Mouse (Mus musculus) forebrain, postnatal 0 days (tissue): Measurements from ENCODE around the gene Pcca. TPM values are rescaled to one million over a fixed set of nuclear protein-coding genes. Genes with fewer than 3 reads are reported as not detected.

Source experiments
- ATAC-seq: fragments of 200-750 bp; cut with Nextera tagmentation; 2 replicates; pipeline ENCODE4 v1.8.0; 2017; ENCODE audit warnings: mild to moderate bottlenecking, moderate library complexity
- DNase-seq: peaks from one replicate; pipeline ENCODE4 v3.0.0-alpha.2; 2015
- H3K27ac ChIP-seq: fragments of 300-500 bp; sonication (generic); 2 replicates; pipeline ENCODE4 v1.5.1; 2014; ENCODE audit warnings: low read depth, mild to moderate bottlenecking, antibody characterized with exemption, low read length, moderate library complexity, mixed read lengths
- H3K27me3 ChIP-seq: fragments of 300-500 bp; sonication (generic); 2 replicates; pipeline ENCODE4 v1.6.1; 2014; ENCODE audit warnings: mild to moderate bottlenecking, low read length, mixed read lengths; ENCODE audit not compliant: insufficient read depth
- H3K36me3 ChIP-seq: fragments of 300-500 bp; sonication (generic); 2 replicates; pipeline ENCODE4 v1.6.1; 2014; ENCODE audit warnings: mild to moderate bottlenecking, moderate library complexity; ENCODE audit not compliant: insufficient read depth
- H3K4me1 ChIP-seq: fragments of 300-500 bp; sonication (generic); 2 replicates; pipeline ENCODE4 v1.6.1; 2014; ENCODE audit warnings: antibody characterized with exemption; ENCODE audit not compliant: insufficient read depth
- H3K4me2 ChIP-seq: fragments of 300-500 bp; sonication (generic); 2 replicates; pipeline ENCODE4 v1.6.1; 2014; ENCODE audit warnings: low read depth, mild to moderate bottlenecking, moderate library complexity
- H3K4me3 ChIP-seq: fragments of 300-500 bp; sonication (generic); 2 replicates; pipeline ENCODE4 v1.5.1; 2014; ENCODE audit warnings: low read depth, low read length, mixed read lengths
- H3K9ac ChIP-seq: fragments of 300-500 bp; sonication (generic); 2 replicates; pipeline ENCODE4 v1.6.1; 2014; ENCODE audit warnings: mild to moderate bottlenecking
- H3K9me3 ChIP-seq: fragments of 300-500 bp; sonication (generic); 2 replicates; pipeline ENCODE4 v1.6.1; 2016; ENCODE audit warnings: low read length
- CTCF ChIP-seq: sonication (generic); IDR thresholded peaks from 2 replicates; pipeline ENCODE4 v1.5.1; 2016; ENCODE audit warnings: antibody characterized with exemption, control low read depth, low read depth
- WGBS: fragments of 180-500 bp; shearing (Covaris S2); extraction: QIAGEN DNeasy Blood & Tissue Kit; methylation state at CpG from one replicate; pipeline ENCODE4 v1.1.7; 2014; 5-methylcytosine and 5-hydroxymethylcytosine counted together
- polyA plus RNA-seq: library from polyadenylated mRNA; unstranded; fragments of >200 nt; fragmentation: Nextera tagmentation; extraction: Ambion mirVana; gene quantifications from 2 replicates; pipeline ENCODE4 v1.2.1, GENCODE M21; 2015
- total RNA-seq: library from RNA; depleted of rRNA; stranded (reverse); fragments of >200 nt; gene quantifications from 2 replicates; pipeline ENCODE4 v1.2.3, GENCODE M21; 2014; rRNA removed

The Pcca gene
- total RNA-seq, result 11.9 and 12.4 TPM in 2 replicates
- 23.8 and 29.4 TPM in 2 replicates for polyA plus RNA-seq

- peak; percentile 43 for TF ChIP-seq CTCF
- peak within 1 kb of the TSS; percentile 73 for H3K27ac ChIP-seq
These were observed at the start of gene Pcca for GRCm38 (mm10) chr14:122534017-122534924. Gene Pcca, plus strand, starts transcription at chr14:122534324.

GRCm38 (mm10) chr14:122484458-122484843 is 49.7 kb upstream of the Pcca start:
- H3K27me3 ChIP-seq, result peaks cover 66% of the 10 kb centered on the region
- H3K4me2 ChIP-seq, result peak overlapping the region; percentile 33; the same call in 1 of the 2 replicates
- DNase-seq, result no peak
- H3K36me3 ChIP-seq, result no peaks in the 10 kb centered on the region
- H3K4me3 ChIP-seq, result no peak overlapping the region
- ATAC-seq, result no peak
- H3K9me3 ChIP-seq, result no peaks in the 10 kb centered on the region
- WGBS, result 32% methylated on average over 4 of the region's 4 CpGs
- peak overlapping the region; percentile 40; the same call in 1 of the 2 replicates for H3K27ac ChIP-seq
- TF ChIP-seq CTCF, result no peak
- H3K9ac ChIP-seq, result no peak overlapping the region
- H3K4me1 ChIP-seq, result no peaks in the 10 kb centered on the region

More at GRCm38 (mm10) chr14:122534017-122534924, at the start of gene Pcca:
- ATAC-seq, result peak; percentile 100
- Histone ChIP-seq H3K27me3 (no peaks in the 10 kb centered on the region), H3K36me3 (no peaks in the 10 kb centered on the region), H3K4me2 (peak within 1 kb of the TSS; percentile 75), H3K4me1 (no peaks in the 10 kb centered on the region), H3K9ac (peak within 1 kb of the TSS; percentile 70), H3K4me3 (peak within 1 kb of the TSS; percentile 71), H3K9me3 (no peaks in the 10 kb centered on the region)
- 1% methylated on average over 54 of the region's 54 CpGs for WGBS
- peak; percentile 95 for DNase-seq

DNA sequence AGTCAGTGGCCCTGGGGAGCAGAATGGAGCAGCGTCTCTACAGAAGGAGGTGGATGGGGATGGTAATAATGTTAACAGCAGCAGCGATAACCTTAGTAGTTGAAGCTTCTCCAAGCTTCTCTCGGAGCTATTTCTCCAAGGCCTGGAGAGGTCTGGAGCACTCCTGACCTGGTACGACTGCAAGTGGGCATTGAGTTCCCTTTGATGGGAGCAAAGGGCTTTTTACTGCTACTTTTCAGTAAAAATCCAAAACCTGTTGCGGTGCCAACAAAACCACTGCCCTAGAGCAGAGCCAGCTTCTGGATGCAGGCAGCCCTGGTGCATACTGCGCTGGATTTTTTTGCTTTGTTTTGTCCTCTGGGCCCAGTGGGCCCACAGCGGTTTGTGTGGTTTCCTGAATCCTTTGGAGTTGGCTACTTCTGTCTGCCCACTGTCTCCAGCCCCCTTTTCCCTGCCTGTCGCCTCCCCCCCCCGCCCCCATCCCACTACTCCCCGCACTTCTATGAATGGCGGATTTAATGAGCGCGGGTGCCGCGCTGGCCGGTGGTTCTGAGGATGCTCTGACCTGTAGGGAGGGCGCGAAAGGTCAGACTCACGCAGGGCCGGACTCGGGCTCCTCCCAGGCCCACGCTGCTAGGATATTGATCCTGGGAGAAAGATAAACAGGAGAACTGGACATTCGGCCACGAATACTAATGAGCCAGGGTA is 49.1 kb upstream of the Pcca start:
- no peaks in the 10 kb centered on the region for H3K4me1 ChIP-seq
- H3K27me3 ChIP-seq, result peaks cover 66% of the 10 kb centered on the region
- ATAC-seq (peak; percentile 19), DNase-seq (peak; percentile 17)
- H3K27ac ChIP-seq, result peak overlapping the region; percentile 40; the same call in 1 of the 2 replicates
- H3K9me3 ChIP-seq, result no peaks in the 10 kb centered on the region
- WGBS, result 18% methylated on average over 23 of the region's 24 CpGs
- no peaks in the 10 kb centered on the region for H3K36me3 ChIP-seq
- H3K4me3 ChIP-seq, result no peak overlapping the region
- H3K4me2 ChIP-seq, result peak overlapping the region; percentile 33
- no peak for TF ChIP-seq CTCF
- no peak overlapping the region for H3K9ac ChIP-seq

DNA sequence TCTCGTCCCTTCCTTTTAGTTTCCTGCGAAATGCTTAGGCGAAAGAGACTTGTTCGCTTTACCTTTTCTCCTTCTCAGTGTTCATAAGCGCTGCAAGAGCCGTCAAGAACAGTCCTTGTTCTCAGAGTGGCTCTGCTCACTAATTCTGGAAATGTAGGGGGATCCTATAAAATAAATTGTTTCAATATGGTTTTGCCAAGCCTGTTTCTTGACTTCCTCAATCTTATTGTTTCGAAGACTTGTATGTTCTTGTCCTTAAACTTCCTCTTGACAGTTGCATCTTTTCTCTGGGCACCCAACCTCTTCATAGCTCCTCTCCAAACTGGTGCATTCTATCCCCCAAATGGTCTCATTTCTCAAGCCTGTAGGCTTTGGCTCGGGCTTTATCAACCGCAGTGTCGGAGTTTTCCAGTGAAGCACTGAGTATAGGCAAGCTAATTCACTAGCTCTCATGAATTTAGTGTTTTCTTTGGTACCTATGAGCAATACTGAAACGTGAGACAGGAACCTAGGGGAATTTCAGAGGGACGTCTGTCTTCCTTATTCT is 48.4 kb upstream of the Pcca start:
- DNase-seq (peak; percentile 46), ATAC-seq (no peak)
- Histone ChIP-seq H3K27ac (no peak overlapping the region), H3K9ac (no peak overlapping the region), H3K27me3 (peaks cover 61% of the 10 kb centered on the region), H3K4me1 (no peaks in the 10 kb centered on the region), H3K36me3 (no peaks in the 10 kb centered on the region), H3K4me3 (no peak overlapping the region), H3K9me3 (no peaks in the 10 kb centered on the region), H3K4me2 (peak overlapping the region; percentile 33)
- TF ChIP-seq CTCF, result no peak
- WGBS, result 27% methylated on average over 12 of the region's 12 CpGs

GRCm38 (mm10) chr14:122486611-122487010 is 47.5 kb upstream of the Pcca start:
- H3K4me3 ChIP-seq, result no peak overlapping the region
- ATAC-seq (no peak), DNase-seq (peak; percentile 4)
- H3K27me3 ChIP-seq, result peaks cover 61% of the 10 kb centered on the region
- no peaks in the 10 kb centered on the region for H3K4me1 ChIP-seq
- no peaks in the 10 kb centered on the region for H3K36me3 ChIP-seq
- WGBS, result 39% methylated on average over 1 of the region's 1 CpGs
- no peak overlapping the region for H3K4me2 ChIP-seq
- no peak overlapping the region for H3K9ac ChIP-seq
- no peak for TF ChIP-seq CTCF
- H3K27ac ChIP-seq, result no peak overlapping the region
- no peaks in the 10 kb centered on the region for H3K9me3 ChIP-seq

DNA sequence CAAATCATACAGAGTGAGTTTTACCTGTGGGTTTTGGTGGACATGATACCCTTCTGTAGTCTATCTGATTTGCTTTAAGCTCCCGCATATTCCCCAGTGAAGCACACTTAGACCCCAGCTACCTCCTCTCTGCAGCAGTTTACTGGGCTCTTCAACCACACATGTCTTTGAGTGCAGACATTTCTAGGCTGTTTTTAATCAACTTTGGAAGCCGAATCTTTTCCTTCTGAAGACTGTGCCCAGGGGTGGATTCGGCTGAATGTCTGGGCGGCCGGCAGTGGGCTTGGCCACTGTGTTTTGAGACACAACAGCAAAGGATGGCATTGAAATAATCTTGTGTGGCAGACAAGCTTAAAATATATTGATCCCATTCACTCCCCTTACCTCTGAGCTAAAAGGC is 46.8 kb upstream of the Pcca start:
- H3K27ac ChIP-seq, result peak overlapping the region; percentile 57
- no peaks in the 10 kb centered on the region for H3K4me1 ChIP-seq
- H3K9ac ChIP-seq, result no peak overlapping the region
- no peak overlapping the region for H3K4me3 ChIP-seq
- no peak for TF ChIP-seq CTCF
- peak overlapping the region; percentile 30; the same call in 1 of the 2 replicates for H3K4me2 ChIP-seq
- peak; percentile 48 for DNase-seq
- H3K36me3 ChIP-seq, result no peaks in the 10 kb centered on the region
- H3K9me3 ChIP-seq, result no peaks in the 10 kb centered on the region
- no peak for ATAC-seq
- WGBS, result 30% methylated on average over 5 of the region's 5 CpGs
- H3K27me3 ChIP-seq, result peaks cover 55% of the 10 kb centered on the region
